Mouse (Mus musculus) liver, embryonic 14.5 days (tissue): ENCODE results near the gene Gm45062. TPM values are rescaled to one million over a fixed set of nuclear protein-coding genes. Genes with fewer than 3 reads are reported as not detected.

Experiments used
- ATAC-seq: fragments of 200-750 bp; cut with Nextera tagmentation; 2 replicates; pipeline ENCODE4 v1.8.0; 2017; ENCODE audit warnings: moderate number of reproducible peaks, mild to moderate bottlenecking, moderate library complexity; ENCODE audit not compliant: insufficient read depth
- DNase-seq, 3 experiments: peaks; one replicate each; pipeline ENCODE4 v3.0.0-alpha.2; 2012 to 2013; ENCODE audit warnings: low read depth in 3 of 3, low spot score in 3 of 3
- H3K27ac ChIP-seq: fragments of 300-500 bp; sonication (generic); 2 replicates; pipeline ENCODE4 v1.5.1; 2014; ENCODE audit warnings: moderate library complexity, mild to moderate bottlenecking, control low read depth, inconsistent platforms
- H3K27me3 ChIP-seq: fragments of 300-500 bp; sonication (generic); 2 replicates; pipeline ENCODE4 v1.6.1; 2014; ENCODE audit warnings: mild to moderate bottlenecking, low read length, moderate library complexity; ENCODE audit not compliant: control insufficient read depth, insufficient read depth
- H3K36me3 ChIP-seq: fragments of 300-500 bp; sonication (generic); replicated peaks from 2 replicates; pipeline ENCODE4 v1.6.1; 2014; ENCODE audit warnings: low read depth; ENCODE audit not compliant: control insufficient read depth, insufficient read depth
- H3K4me1 ChIP-seq, 2 experiments: fragments of 200-500 bp in 1 of 2; fragments of 300-500 bp in 1 of 2; sonication (generic) in 1 of 2; replicated peaks; 2 replicates each; pipeline ENCODE4 v1.6.1; 2012 to 2014; ENCODE audit warnings: antibody characterized with exemption in 1 of 2, inconsistent platforms in 1 of 2, low read length in 1 of 2; ENCODE audit not compliant: control insufficient read depth in 2 of 2, insufficient read depth in 2 of 2
- H3K4me2 ChIP-seq: fragments of 300-500 bp; sonication (generic); 2 replicates; pipeline ENCODE4 v1.6.1; 2014; ENCODE audit warnings: low read depth, mild to moderate bottlenecking, control low read depth, moderate library complexity
- H3K4me3 ChIP-seq, 2 experiments: fragments of 200-500 bp in 1 of 2; fragments of 300-500 bp in 1 of 2; sonication (generic) in 1 of 2; 2 replicates each; pipeline ENCODE4 v1.5.1; 2012 to 2014; ENCODE audit warnings: low read depth in 2 of 2, low read length in 2 of 2, mild to moderate bottlenecking in 2 of 2, control low read depth in 1 of 2, inconsistent platforms in 1 of 2, moderate library complexity in 1 of 2; ENCODE audit not compliant: insufficient read depth in 1 of 2
- H3K9ac ChIP-seq: fragments of 300-500 bp; sonication (generic); replicated peaks from 2 replicates; pipeline ENCODE4 v1.6.1; 2014; ENCODE audit warnings: mild to moderate bottlenecking, control low read depth, moderate library complexity
- H3K9me3 ChIP-seq: fragments of 300-500 bp; sonication (generic); 2 replicates; pipeline ENCODE4 v1.6.1; 2016; ENCODE audit warnings: low read length, mixed read lengths; ENCODE audit not compliant: control insufficient read depth
- CTCF ChIP-seq: IDR thresholded peaks from 2 replicates; pipeline ENCODE4 v1.5.1; 2016; ENCODE audit warnings: antibody characterized with exemption, low read depth, control low read depth
- EP300 ChIP-seq: IDR thresholded peaks from 2 replicates; pipeline ENCODE4 v1.6.1; 2016; ENCODE audit warnings: antibody characterized with exemption, low read depth
- WGBS: fragments of 180-500 bp; shearing (Covaris S2); extraction: QIAGEN DNeasy Blood & Tissue Kit; methylation state at CpG from one replicate; pipeline ENCODE4 v1.1.7; 2014; ENCODE audit not compliant: insufficient replicate concordance; 5-methylcytosine and 5-hydroxymethylcytosine counted together
- polyA plus RNA-seq, 2 experiments: library from polyadenylated mRNA; depleted of rRNA in 1 of 2; stranded (reverse) in 1 of 2; unstranded in 1 of 2; fragments of >200 nt; fragmentation: Nextera tagmentation in 1 of 2; extraction: Ambion mirVana in 1 of 2; gene quantifications; 2 replicates each; pipeline versions ENCODE4 v1.2.1 to v1.2.3; 2012 to 2014

Gm45062 gene
- polyA plus RNA-seq, 2 experiments: 0.86 to 1.9 TPM

- H3K4me3 ChIP-seq: no peak overlapping the region
- no peak overlapping the region for H3K4me2 ChIP-seq
- no peak overlapping the region for H3K9ac ChIP-seq
- 78% methylated on average over 7 of the region's 7 CpGs for WGBS
- ATAC-seq (no peak), DNase-seq (no peak)
- H3K27me3 ChIP-seq: no peaks in the 10 kb centered on the region
- H3K36me3 ChIP-seq: no peaks in the 10 kb centered on the region
- peaks cover 27 to 35% of the 10 kb centered on the region in 2 experiments for H3K4me1 ChIP-seq
- TF ChIP-seq EP300 (no peak), CTCF (no peak)
- no peaks in the 10 kb centered on the region for H3K9me3 ChIP-seq
- H3K27ac ChIP-seq: no peak overlapping the region
Measured at GRCm38 (mm10) chr6:8489266-8489665, 230.0 kb downstream of the Gm45062 start.

- no peak for ATAC-seq
Measured at GRCm38 (mm10) chr6:8489938-8490585, 230.8 kb downstream of the Gm45062 start.

GRCm38 (mm10) chr6:8492248-8492647 is 233.0 kb downstream of the Gm45062 start:
- 66% methylated on average over 3 of the region's 3 CpGs for WGBS

More at GRCm38 (mm10) chr6:8489938-8490585, 230.8 kb downstream of the Gm45062 start:
- Histone ChIP-seq H3K9ac (no peak overlapping the region), H3K27me3 (no peaks in the 10 kb centered on the region), H3K36me3 (no peaks in the 10 kb centered on the region), H3K27ac (no peak overlapping the region), H3K4me3 (no peak overlapping the region), H3K4me1 (peaks cover 22 to 28% of the 10 kb centered on the region in 2 experiments), H3K9me3 (no peaks in the 10 kb centered on the region), H3K4me2 (no peak overlapping the region)
- DNase-seq: no peak
- no peak for TF ChIP-seq EP300
- no peak for TF ChIP-seq CTCF
- WGBS: 64% methylated on average over 1 of the region's 1 CpGs

GRCm38 (mm10) chr6:8495109-8495826 is 236.0 kb downstream of the Gm45062 start:
- no peak for DNase-seq

More at GRCm38 (mm10) chr6:8492248-8492647, 233.0 kb downstream of the Gm45062 start:
- no peak for ATAC-seq
- Histone ChIP-seq H3K4me1 (peaks cover 6 to 8% of the 10 kb centered on the region in 2 experiments), H3K4me3 (no peak overlapping the region), H3K36me3 (no peaks in the 10 kb centered on the region), H3K27ac (no peak overlapping the region), H3K27me3 (no peaks in the 10 kb centered on the region), H3K9me3 (no peaks in the 10 kb centered on the region), H3K9ac (no peak overlapping the region), H3K4me2 (no peak overlapping the region)
- no peak for DNase-seq
- TF ChIP-seq CTCF: no peak
- TF ChIP-seq EP300: no peak

GRCm38 (mm10) chr6:8495827-8496222 is 236.6 kb downstream of the Gm45062 start:
- DNase-seq (no peak), ATAC-seq (no peak)
- Histone ChIP-seq H3K27ac (no peak overlapping the region), H3K4me2 (no peak overlapping the region), H3K4me1 (no peaks in the 10 kb centered on the region), H3K9ac (no peak overlapping the region), H3K36me3 (no peaks in the 10 kb centered on the region), H3K4me3 (no peak overlapping the region), H3K9me3 (no peaks in the 10 kb centered on the region; the same call in 1 of the 2 replicates), H3K27me3 (no peaks in the 10 kb centered on the region)
- TF ChIP-seq CTCF: no peak
- TF ChIP-seq EP300: no peak
- 75% methylated on average over 4 of the region's 4 CpGs for WGBS

More at GRCm38 (mm10) chr6:8495109-8495826, 236.0 kb downstream of the Gm45062 start:
- no peak for ATAC-seq
- Histone ChIP-seq H3K36me3 (no peaks in the 10 kb centered on the region), H3K27ac (no peak overlapping the region), H3K4me3 (no peak overlapping the region), H3K4me1 (no peaks in the 10 kb centered on the region), H3K9ac (no peak overlapping the region), H3K4me2 (no peak overlapping the region), H3K9me3 (no peaks in the 10 kb centered on the region; the same call in 1 of the 2 replicates), H3K27me3 (no peaks in the 10 kb centered on the region)
- no peak for TF ChIP-seq EP300
- no peak for TF ChIP-seq CTCF
- 59% methylated on average over 5 of the region's 5 CpGs for WGBS
